Mouse (Mus musculus): ENCODE measurements at regions not wholly inside any gene's neighbourhood (a gene's known extent, or its start where the extent isn't known, plus 50 kb on each side); places are given as distances from the start of the nearest gene placed in this dataset.
A peak's percentile ranks its signal among the peaks of the same experiment; 100 is the strongest.

- no peak for DNase-seq
- intact Hi-C loops (cut with DNase I), result loop anchor here (5.0 kb wide), 1 partner anchor 976 kb away; no protein-coding TSS in a partner anchor
Measured at GRCm38 (mm10) chr5:45278005-45278432, 172.0 kb downstream of the Qdpr start.

GRCm38 (mm10) chr5:45270679-45271078 is 179.4 kb downstream of the Qdpr start:
- no peak for DNase-seq
- intact Hi-C loops (cut with DNase I), result no loop called here

- no peak for DNase-seq
- intact Hi-C loops (cut with DNase I), result no loop called here
Measured at GRCm38 (mm10) chr5:45269391-45269790, 180.6 kb downstream of the Qdpr start.

- intact Hi-C loops (cut with DNase I), result no loop called here
- DNase-seq, result no peak
Measured at GRCm38 (mm10) chr5:45266914-45267313, 183.1 kb downstream of the Qdpr start.

- intact Hi-C loops (cut with DNase I), result no loop called here
- DNase-seq, result no peak
Measured at GRCm38 (mm10) chr5:45258486-45258885, 191.6 kb downstream of the Qdpr start.

GRCm38 (mm10) chr5:45256256-45256999 is 193.6 kb downstream of the Qdpr start:
- intact Hi-C loops (cut with DNase I), result no loop called here
- DNase-seq, result no peak

- DNase-seq, result no peak
- intact Hi-C loops (cut with DNase I), result no loop called here
Measured at GRCm38 (mm10) chr5:45231856-45232255, 218.2 kb downstream of the Qdpr start.

- DNase-seq, result no peak
- intact Hi-C loops (cut with DNase I), result no loop called here
Measured at GRCm38 (mm10) chr5:45230097-45230496, 219.9 kb downstream of the Qdpr start.

GRCm38 (mm10) chr5:45229477-45229876 is 220.6 kb downstream of the Qdpr start:
- no peak for DNase-seq
- intact Hi-C loops (cut with DNase I), result no loop called here

GRCm38 (mm10) chr5:45228226-45228927 is 221.7 kb downstream of the Qdpr start:
- intact Hi-C loops (cut with DNase I), result no loop called here
- no peak for DNase-seq

GRCm38 (mm10) chr5:45220272-45220916 is 229.6 kb downstream of the Qdpr start:
- DNase-seq, result peak in 1 of 2 experiments; percentile 11
- intact Hi-C loops (cut with DNase I), result no loop called here

- intact Hi-C loops (cut with DNase I), result no loop called here
- DNase-seq, result no peak
Measured at GRCm38 (mm10) chr5:45219558-45219957, 230.5 kb downstream of the Qdpr start.

- intact Hi-C loops (cut with DNase I), result no loop called here
- no peak for DNase-seq
Measured at GRCm38 (mm10) chr5:45219101-45219500, 230.9 kb downstream of the Qdpr start.

GRCm38 (mm10) chr5:45214475-45214874 is 235.6 kb downstream of the Qdpr start:
- DNase-seq, result no peak
- intact Hi-C loops (cut with DNase I), result no loop called here

GRCm38 (mm10) chr5:45198408-45198807 is 251.6 kb downstream of the Qdpr start:
- DNase-seq, result no peak
- intact Hi-C loops (cut with DNase I), result no loop called here

- intact Hi-C loops (cut with DNase I), result no loop called here
- no peak for DNase-seq
Measured at GRCm38 (mm10) chr5:45196159-45196558, 253.9 kb downstream of the Qdpr start.

- no peak for DNase-seq
- intact Hi-C loops (cut with DNase I), result no loop called here
Measured at GRCm38 (mm10) chr5:45192287-45192686, 257.7 kb downstream of the Qdpr start.

- peak; percentile 6 to 16 for DNase-seq
- intact Hi-C loops (cut with DNase I), result no loop called here
Measured at GRCm38 (mm10) chr5:45173035-45173755, 276.8 kb downstream of the Qdpr start.

GRCm38 (mm10) chr5:45159194-45159593 is 290.8 kb downstream of the Qdpr start:
- no peak for DNase-seq
- intact Hi-C loops (cut with DNase I), result no loop called here

GRCm38 (mm10) chr5:45154936-45155335 is 295.1 kb downstream of the Qdpr start:
- DNase-seq, result no peak
- intact Hi-C loops (cut with DNase I), result no loop called here

GRCm38 (mm10) chr5:45144186-45144585 is 305.9 kb downstream of the Qdpr start:
- no peak for DNase-seq
- intact Hi-C loops (cut with DNase I), result no loop called here
